Mouse (Mus musculus) heart, postnatal 10 days (tissue): Measurements from ENCODE around the gene Abhd8. TPM values are rescaled to one million over a fixed set of nuclear protein-coding genes. Genes with fewer than 3 reads are reported as not detected.
"Not testable (repeated sequence)": the region's sequence is repeated elsewhere in the genome, so short reads cannot be mapped to it uniquely, and the experiment has no call there.

Source experiments
- DNase-seq, 2 experiments: peaks; one replicate each; pipeline ENCODE4 v3.0.0; 2021
- intact Hi-C: fragments of 180-260 bp; cut with DNase I; formaldehyde crosslinking; loops from one replicate; pipeline ENCODE4 v1.15.1; 2025
- total RNA-seq, 2 experiments: library from RNA; stranded (reverse); gene quantifications; 2 replicates each; pipeline ENCODE4 v1.2.3; 2021

The Abhd8 gene
- total RNA-seq, 2 experiments from 2014 or later, result 31.7 to 34.6 TPM

DNA sequence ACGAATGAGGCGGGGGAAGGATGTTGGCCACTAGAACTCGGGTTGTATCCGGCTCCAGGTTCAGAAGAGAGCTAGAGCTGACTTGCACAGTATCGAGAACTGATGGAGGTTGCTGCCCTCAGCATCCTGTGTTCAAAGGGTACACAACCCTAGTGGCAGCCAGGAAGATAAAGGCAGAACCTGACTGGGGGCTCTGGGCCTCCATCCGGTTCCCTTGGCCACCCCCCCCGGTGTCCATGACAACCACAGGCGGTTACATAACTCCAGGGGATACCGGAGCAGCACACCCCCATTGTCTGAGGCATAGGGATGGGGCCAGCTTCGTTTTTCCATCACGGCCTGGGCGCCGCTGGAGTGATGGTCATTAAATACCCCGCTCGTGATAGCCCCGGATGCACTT, 669 bp downstream of the Abhd8 start:
- DNase-seq, result peak; percentile 50 to 57
- intact Hi-C loops, result loop anchor here (2.0 kb wide), 1 partner anchor 20 kb away; no protein-coding TSS in a partner anchor

DNA sequence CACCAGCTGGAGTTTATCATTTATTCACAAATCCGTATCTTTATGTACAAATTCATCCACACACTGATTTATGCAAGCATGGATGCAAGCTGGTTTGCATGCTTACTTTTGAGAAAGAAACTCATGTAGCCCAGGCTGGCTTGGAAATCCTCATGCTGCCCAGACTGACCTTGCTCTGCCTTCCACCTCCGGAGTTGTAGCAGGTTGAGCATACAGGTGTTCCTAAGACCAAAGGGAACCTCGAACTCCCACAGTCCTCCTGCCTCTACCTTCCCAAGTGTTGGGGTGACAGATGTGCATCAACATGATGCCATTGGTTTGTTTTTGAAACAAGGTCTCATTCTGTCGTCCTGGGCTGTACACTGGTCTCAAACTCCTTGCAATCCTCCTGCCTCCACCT, 1.3 kb downstream of the Abhd8 start:
- DNase-seq, result no peak
- intact Hi-C loops, result loop anchor here (2.0 kb wide), 1 partner anchor 19 kb away; no protein-coding TSS in a partner anchor

DNA sequence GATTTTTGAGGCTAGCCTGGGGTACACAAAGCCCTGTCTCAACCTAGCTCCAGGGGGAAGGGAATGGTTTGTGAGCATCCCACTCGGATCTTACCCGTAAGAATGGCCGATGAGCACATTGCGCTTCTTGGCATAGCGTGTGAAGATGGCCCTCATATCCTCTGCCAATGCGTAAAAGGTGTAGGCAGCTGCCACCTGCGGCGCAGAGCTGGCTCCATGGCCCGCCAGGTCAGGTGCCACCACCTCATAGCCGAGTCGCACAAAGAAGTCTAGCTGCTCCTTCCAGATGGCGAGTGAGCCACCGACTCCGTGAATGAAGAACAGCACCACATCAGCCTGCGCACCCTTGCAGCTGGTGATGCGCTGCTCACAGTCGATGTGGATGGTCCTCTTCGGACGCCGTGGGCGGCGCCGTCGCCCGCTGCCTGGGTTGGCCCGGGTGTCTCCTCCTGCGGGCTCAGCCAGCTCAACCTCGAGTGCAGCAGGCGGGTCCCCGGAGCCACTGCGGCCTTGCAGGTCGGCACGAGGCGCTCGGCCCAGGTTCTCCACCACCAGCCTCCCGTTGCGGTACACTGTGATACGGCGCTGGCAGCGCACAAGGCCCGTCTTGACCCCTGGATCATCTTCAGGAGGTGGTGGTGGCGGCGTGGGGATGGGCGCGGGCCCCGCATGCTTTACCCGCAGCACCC, 2.2 kb downstream of the Abhd8 start:
- intact Hi-C loops, result no loop called here
- peak in 1 of 2 experiments; percentile 7 for DNase-seq

DNA sequence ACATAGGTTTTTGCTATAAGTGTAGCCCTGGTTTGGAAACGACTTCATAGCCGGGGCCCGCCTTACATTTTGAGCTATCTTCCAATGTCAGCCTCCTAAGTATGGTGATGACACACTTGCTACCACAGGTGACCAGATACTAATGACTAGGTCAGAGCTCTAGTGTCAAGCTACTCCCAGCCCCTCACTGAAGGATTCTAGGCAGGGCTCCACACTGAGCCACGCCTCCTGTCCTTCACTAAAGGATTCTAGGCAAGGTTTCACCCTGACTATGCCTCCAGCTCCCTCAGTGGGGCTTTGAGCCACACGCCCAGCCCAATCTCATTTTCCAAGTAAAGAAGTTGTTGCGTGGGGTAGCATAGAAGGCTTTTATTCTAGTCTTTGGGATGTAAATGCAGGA, 2.7 kb downstream of the Abhd8 start:
- intact Hi-C loops, result no loop called here
- no peak for DNase-seq

DNA sequence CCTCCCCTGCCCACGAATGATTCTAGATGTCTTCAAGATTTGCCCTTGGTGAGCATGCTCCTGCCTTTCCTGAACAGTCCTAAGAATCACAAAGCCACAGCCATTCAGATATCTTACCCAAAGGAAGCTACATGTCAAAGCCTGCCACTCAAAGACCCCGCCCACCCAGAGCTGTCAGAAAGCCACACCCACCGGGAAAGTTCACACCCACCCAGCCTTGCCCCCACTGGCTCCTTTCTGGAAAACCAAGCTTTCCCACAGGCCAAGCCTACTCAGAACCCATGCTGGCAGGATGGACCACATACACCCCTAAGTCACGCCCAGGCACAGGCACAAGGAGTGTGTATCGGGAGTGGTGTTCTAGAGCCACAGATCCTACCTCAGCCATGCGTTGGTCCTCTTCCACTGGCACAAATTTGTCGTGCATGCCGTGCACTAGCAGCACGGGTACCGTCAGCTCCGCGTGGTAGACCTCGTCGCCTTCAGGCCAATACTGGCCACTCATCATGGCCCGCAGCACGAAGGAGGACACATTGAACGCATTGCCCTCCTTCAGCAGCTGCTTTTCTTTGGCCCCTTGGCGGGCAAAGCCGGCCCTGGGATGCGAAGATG, 5.7 kb downstream of the Abhd8 start:
- peak in 1 of 2 experiments; percentile 6 for DNase-seq
- intact Hi-C loops, result no loop called here

DNA sequence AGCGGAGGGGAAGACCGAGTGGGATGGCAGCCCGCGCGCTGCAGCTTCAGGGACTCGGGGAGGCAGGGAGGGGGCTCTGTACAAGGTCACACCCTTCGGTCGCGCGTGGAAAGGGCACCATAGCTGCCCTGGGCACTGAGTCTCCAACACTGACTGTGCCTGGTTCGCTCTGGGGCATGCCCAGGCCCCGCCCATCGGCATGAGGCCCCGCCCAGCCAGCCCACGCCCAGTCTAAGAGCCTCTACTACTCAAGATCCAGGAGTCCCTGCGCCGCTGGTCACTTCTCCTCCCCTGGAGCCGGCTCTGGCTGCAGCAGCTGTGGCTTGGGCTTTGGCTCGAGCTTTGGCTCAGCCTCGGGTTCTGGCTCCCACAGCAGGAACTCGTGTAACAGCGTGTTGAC, 6.5 kb downstream of the Abhd8 start:
- DNase-seq, result peak in 1 of 2 experiments; percentile 5
- intact Hi-C loops, result no loop called here

DNA sequence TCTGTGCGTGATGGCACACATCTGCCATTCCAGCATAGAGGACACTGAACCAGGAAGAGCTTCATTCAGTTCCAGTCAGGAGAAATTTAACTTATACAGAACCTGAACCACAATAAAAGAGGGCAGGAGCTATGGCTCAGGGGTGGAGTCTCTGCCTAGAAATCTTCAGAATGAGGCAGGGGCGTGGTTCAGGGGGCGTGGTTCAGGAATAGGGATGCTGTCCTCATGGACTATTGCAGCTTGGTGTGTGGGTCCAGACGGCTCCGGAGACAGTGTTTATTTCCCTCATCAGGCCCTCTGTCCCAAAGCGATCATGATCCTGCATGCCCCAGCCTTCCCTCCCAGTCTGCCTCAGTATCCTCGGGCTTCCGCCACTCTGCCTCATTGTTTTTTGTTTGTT, 8.8 kb downstream of the Abhd8 start:
- intact Hi-C loops, result no loop called here

DNA sequence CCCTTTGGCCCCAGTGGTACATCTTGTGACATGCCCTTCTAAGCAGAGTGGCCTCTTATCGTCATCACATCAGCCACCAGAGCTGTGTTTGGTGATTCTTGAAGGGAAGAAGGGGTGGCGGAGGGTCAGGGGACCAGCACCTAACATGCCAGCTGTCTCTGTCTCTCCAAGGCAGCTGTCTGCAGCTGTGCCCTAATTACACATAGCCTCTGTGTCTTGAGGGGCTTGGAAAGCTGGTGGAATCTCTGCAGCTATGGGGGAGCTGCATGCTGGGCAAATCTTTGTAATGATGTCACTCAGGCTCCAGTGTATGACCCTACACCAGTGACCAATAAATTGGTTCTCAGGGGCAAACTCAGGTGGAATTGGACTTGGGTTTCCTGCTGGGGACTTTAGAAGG, 10.8 kb downstream of the Abhd8 start:
- intact Hi-C loops, result no loop called here
- DNase-seq, result no peak

More for the DNA sequence above, 8.8 kb downstream of the Abhd8 start:
- no peak for DNase-seq

DNA sequence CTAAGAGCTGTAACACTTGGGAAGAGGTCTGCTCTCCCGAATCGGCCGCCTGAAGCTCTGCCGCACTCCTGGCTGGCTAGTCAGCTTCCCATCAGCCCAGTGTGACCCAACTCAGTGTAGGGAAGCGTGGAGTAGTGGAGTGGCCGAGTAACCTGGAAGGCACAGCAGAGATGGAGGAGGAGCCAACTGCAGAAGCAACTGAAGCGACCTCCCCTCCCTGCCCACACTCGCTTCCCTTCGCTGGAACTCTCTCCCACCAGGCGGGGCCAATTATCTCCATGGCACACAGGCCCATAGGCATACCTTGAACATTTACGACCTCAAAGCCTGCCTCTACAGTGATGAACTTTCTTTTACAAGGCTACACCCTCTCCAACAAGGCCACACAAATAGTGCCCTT, 11.7 kb downstream of the Abhd8 start:
- intact Hi-C loops, result no loop called here
- no peak for DNase-seq

DNA sequence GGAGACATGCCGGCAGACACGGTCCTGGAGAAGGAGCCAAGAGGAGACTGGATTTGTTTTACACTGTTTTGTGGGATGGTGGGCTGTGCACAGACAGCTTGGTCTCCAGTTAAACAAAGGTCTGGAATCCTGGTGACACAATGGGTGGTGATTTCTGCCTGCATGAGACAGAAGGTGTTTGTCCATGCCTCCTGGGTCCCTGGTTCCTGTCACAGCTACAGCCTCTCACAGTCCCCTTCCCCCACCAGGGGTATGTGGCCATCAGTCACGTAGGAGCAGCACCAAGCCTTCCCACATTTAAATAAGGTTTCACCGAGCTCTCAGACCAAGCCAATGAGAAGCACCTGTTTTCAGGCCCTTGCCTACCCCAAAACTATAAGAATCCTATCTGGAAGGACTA, 12.1 kb downstream of the Abhd8 start:
- no peak for DNase-seq
- intact Hi-C loops, result no loop called here

DNA sequence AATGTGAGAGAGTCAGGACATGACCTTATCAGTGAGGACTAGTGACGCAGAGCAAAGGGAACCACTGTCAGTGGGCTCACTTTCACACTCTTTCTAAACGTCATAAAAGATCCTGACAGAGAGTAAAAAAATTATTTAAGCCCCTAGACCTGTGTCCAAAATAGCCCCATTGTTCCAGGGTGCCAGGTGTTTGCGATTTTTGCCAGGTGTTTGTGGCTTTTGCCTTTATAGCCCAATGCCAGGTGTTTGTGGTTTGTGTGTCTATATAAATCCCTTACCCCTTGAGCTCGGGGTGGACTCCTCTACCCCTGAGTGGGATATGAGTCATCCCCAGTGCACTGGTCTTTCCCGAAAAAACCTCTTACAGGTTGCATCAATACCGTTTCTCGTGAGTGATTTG, 18.4 kb downstream of the Abhd8 start:
- intact Hi-C loops, result no loop called here
- DNase-seq, result no peak

DNA sequence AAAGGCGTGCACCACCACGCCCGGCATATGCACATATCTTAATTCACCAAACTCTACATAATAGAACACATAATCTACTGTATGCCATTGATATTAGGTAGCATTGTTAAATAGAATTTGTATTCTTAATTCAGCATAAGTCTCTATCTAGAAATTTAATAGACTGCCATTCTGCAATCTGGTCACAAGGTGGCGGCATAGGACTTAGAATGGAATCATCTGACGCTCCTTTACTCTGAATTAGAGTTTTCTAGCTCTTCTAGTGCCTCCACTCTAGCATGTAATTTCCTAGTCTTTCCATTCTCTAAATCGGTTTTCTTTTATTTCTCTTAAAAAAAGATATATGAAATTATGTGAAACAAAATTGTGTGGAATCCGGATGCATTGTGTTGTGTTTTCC, 22.1 kb downstream of the Abhd8 start:
- peak; percentile 58 to 80 for DNase-seq

DNA sequence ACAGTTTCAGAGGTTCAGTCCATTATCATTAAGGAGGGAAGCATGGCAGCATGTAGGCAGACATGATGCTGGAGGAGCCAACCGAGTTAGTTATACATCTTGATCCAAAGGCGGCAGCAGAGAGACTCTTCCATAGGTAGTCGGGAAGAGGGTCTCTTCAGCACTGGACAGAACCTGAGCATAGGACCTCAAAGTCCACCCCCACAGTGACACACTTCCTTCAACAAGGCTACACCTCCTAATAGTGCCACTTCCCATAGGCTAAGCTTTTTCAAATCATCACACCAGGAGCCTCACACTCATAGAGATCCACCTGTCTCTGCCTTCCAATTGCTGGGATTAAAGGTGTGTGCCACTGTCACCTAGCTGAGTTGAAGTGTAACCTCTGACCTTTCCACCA, 26.4 kb downstream of the Abhd8 start:
- intact Hi-C loops, result no loop called here
- DNase-seq, result no peak

More for the DNA sequence above, 22.1 kb downstream of the Abhd8 start:
- intact Hi-C loops, result loop anchor here (1.0 to 2.0 kb wide), 4 partner anchors 53 to 219 kb away; partner anchors contain the start of gene Fam129c

DNA sequence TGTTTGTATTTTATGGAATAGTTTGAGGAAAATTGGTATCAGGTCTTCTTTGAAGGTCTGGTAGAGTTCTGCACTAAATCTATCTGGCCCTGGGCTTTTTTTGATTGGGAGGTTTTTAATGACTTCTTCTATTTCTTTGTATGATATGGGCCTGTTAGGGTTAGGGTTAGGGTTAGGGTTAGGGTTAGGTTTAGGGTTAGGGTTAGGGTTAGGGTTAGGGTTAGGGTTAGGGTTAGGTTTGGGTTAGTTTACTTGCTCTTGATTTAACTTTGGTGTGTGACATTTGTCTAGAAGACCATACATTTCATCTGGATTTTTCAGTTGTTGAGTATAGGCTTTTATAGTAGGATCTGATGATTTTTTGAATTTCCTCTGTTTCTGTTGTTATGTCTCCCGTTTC, 30.5 kb downstream of the Abhd8 start:
- intact Hi-C loops, DNase-seq: not testable (repeated sequence)

DNA sequence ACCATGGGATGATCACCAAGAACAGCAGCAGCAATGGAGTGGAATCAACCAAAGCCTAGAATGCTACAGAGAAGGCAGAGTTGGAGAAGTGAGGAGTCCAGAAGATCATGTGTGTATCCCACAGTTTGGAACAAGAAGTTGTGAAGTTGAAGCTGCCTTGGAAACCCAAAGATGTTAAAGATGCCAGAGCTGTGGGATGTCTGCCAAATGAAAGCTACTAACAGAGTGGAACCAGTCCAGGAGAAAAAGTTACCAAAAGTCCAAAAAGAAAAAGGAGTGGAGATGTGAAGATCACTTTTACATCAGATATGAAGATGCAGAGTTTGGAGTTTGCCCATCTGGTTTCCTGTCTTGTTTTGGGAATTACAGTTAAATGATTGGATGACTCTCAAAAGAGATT, 41.3 kb downstream of the Abhd8 start:
- intact Hi-C loops, result no loop called here
- DNase-seq, result no peak

DNA sequence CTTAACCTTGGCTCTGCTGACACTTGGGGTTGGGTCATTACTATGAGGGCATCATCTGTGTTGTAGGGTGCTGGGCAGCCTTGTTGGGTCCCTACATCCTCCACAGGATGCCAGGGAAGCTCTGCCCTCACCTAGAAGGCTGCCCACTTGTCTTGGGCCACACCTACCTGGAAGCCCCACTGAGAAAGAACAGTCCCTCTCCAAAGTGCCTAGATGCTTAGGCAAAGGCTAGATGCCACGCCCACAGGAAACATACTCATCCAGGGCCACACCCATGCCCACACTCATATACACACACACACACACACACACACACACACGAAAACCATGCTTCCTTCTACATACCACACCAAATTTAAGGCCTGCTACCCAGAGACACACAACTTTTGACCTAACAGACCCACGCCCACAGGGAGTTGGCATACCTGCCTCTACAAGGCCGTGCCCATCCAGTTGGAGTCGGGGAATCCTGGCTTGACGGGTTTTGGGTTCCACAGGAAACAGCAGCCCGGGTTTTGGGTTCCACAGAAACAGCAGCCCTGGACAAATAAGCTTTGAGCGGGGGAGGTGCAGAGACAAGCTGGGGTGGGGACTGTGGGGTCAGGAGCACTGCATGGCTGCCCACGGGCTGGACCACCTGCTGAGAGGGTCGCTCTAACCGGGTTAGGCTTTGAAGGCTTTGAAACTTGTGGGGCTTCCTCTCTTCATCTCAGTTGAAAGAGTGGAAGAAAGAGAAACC, 51.8 kb downstream of the Abhd8 start:
- intact Hi-C loops, result loop anchor here (5.0 kb wide), 1 partner anchor 1116 kb away; no protein-coding TSS in a partner anchor
- DNase-seq, result no peak

DNA sequence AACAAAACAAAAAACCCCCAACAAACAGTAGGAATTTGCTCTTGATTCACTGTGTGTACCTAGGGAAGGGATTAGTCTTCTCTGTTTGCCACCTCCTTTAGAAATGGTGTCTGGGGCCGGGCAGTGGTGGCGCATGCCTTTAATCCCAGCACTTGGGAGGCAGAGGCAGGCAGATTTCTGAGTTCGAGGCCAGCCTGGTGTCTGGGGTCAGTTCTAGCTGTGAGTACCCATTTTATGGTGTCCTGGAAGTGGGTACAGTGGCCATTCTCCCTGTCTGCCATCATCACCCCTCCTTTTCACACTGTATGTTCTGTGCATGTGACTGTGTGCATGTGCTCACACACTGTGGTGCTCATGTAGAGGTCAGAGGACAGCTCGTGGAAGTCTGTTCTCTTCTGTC, 55.2 kb downstream of the Abhd8 start:
- DNase-seq, result no peak
- intact Hi-C loops, result loop anchor here (5.0 kb wide), 3 partner anchors 36 to 181 kb away; partner anchors contain the start of genes Haus8, Myo9b and Ocel1

DNA sequence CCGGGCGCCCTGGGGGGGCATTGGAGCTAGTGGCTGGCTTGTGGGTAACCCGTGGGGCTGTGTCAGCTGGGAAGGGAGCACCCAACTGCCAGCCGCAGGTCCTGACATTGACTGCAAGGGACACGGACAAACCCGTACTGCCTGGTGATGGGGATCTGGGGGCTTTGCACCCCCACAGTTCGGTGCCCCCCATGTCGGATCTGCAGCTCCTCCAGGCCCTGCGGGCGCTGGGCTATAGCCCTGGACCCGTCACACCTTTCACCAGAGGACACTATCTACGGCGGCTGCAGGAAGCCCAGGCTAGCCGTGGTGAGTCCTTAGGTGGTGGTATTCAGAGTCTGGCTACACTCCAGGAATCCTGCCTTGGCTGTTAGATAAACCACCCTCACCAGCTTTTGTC, 56.0 kb downstream of the Abhd8 start:
- intact Hi-C loops, result loop anchor here (5.0 kb wide), 3 partner anchors 35 to 180 kb away; partner anchors contain the start of genes Haus8, Myo9b and Ocel1
- no peak for DNase-seq
